Mouse (Mus musculus) CH12.LX (cell line): ENCODE measurements around the gene Prl3d2.
"Not testable (repeated sequence)": the region's sequence is repeated elsewhere in the genome, so short reads cannot be mapped to it uniquely, and the experiment has no call there.

ENCODE experiments used
- CHD1 ChIP-seq: IDR thresholded peaks from 2 replicates; pipeline ENCODE4 v1.6.1; 2012; ENCODE audit warnings: low read depth, low read length, improper control_type of control experiment, inconsistent platforms
- CTCF ChIP-seq, 2 experiments: IDR thresholded peaks in 1 of 2; conservative IDR thresholded peaks in 1 of 2; 2 replicates each; pipeline ENCODE4 v1.5.1; 2011 to 2012; ENCODE audit warnings: low read depth in 2 of 2, low read length in 2 of 2, improper control_type of control experiment in 1 of 2, inconsistent platforms in 1 of 2, mild to moderate bottlenecking in 1 of 2, moderate library complexity in 1 of 2
- EP300 ChIP-seq: IDR thresholded peaks from 2 replicates; pipeline ENCODE4 v1.6.1; 2011; ENCODE audit warnings: low read length, improper control_type of control experiment
- GABPA ChIP-seq: IDR thresholded peaks from 2 replicates; pipeline ENCODE4 v1.6.1; 2012; ENCODE audit warnings: low read depth, low read length, improper control_type of control experiment, inconsistent platforms; ENCODE audit not compliant: insufficient replicate concordance
- KAT2A ChIP-seq: IDR thresholded peaks from 2 replicates; pipeline ENCODE4 v1.6.1; 2012; ENCODE audit warnings: low read length, improper control_type of control experiment, inconsistent platforms; ENCODE audit not compliant: insufficient replicate concordance
- MAFK ChIP-seq: IDR thresholded peaks from 2 replicates; pipeline ENCODE4 v1.6.1; 2011; ENCODE audit warnings: low read length, improper control_type of control experiment; ENCODE audit not compliant: insufficient replicate concordance
- MYC ChIP-seq: IDR thresholded peaks from 2 replicates; pipeline ENCODE4 v1.6.1; 2011; ENCODE audit warnings: low read depth, mild to moderate bottlenecking, improper control_type of control experiment, low read length
- POLR2A ChIP-seq: IDR thresholded peaks from 2 replicates; pipeline ENCODE4 v1.6.1; 2011; ENCODE audit warnings: low read depth, mild to moderate bottlenecking, improper control_type of control experiment, low read length
- SIN3A ChIP-seq: IDR thresholded peaks from 2 replicates; pipeline ENCODE4 v1.6.1; 2012; ENCODE audit warnings: low read length, improper control_type of control experiment, inconsistent platforms
- TBP ChIP-seq: conservative IDR thresholded peaks from 2 replicates; pipeline ENCODE4 v1.6.1; 2011; ENCODE audit warnings: low read depth, low read length, improper control_type of control experiment
- TCF12 ChIP-seq: IDR thresholded peaks from 2 replicates; pipeline ENCODE4 v1.6.1; 2014; ENCODE audit warnings: low read depth, mild to moderate bottlenecking, inconsistent platforms, low read length, improper control_type of control experiment
- USF1 ChIP-seq: IDR thresholded peaks from 2 replicates; pipeline ENCODE4 v1.6.1; 2014; ENCODE audit warnings: low read depth, mild to moderate bottlenecking, inconsistent platforms, low read length, improper control_type of control experiment
- USF2 ChIP-seq: conservative IDR thresholded peaks from 2 replicates; pipeline ENCODE4 v1.6.1; 2011; ENCODE audit warnings: low read depth, low read length, improper control_type of control experiment

GRCm38 (mm10) chr13:27121398-27121797, at the start of gene Prl3d2:
- not testable (repeated sequence) for TF ChIP-seq MYC; CTCF (conservative IDR thresholded peaks at IDR 0.05 in 1 of 2, IDR thresholded peaks at IDR 0.05 in 1 of 2; ENCODE audit: low read depth in 2 of 2, low read length in 2 of 2); USF2; CHD1; EP300; GABPA; SIN3A; KAT2A; USF1; POLR2A; MAFK; TBP; TCF12
